Comparison of ENCODE assay signal across 30 mouse cellular contexts in the genomic region with DNA sequence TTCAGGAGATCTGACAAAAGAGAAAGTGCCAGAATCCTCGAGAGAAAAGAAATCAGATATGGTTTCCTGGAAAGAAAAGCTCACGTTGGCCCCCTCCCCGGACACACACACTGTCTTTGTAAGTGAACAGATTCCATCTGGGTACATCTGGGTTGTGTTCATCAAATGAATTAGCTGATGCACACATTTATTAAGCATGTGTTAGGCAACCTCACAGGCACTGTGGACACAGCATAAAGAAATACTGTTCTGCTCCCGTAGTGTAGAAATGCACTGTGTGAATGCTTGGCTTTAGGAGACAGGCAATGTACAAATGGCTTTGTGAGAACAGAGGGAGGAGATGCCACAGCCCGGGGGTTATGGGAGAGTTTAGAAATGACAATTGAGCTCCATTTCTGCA.
A peak's percentile ranks its signal among the peaks of the same experiment; 100 is the strongest.
DNase-seq lines count a peak whose midpoint lies in the region; ATAC-seq lines count a peak whose summit lies in the region.
"Had no signal": no experiment of that assay in that cellular context is flagged by ENCODE, and none has a peak within 500 bp of the region (broad histone marks: within the 10 kb centered on the region; RNA-seq: fewer than 3 reads in every experiment).

No protein-coding gene starts in this region.

- no peaks in the 10 kb centered on the region for H3K36me3 ChIP-seq in hindbrain, embryonic 11.5 days (ENCODE audit: control insufficient read depth, insufficient read depth, low read length)
- H3K36me3 ChIP-seq in hindbrain, embryonic 10.5 days: no peaks in the 10 kb centered on the region
- H3K36me3 ChIP-seq in midbrain, embryonic 10.5 days: no peaks in the 10 kb centered on the region
- no peaks in the 10 kb centered on the region for H3K36me3 ChIP-seq in midbrain, embryonic 15.5 days (replicated peaks)
- H3K36me3 ChIP-seq in midbrain, embryonic 14.5 days (ENCODE audit: control insufficient read depth, insufficient read depth, low read length): no peaks in the 10 kb centered on the region
- H3K36me3 ChIP-seq: embryonic facial prominence, embryonic 12.5 days; forebrain, embryonic 12.5 days; heart, embryonic 15.5 days; limb, embryonic 12.5 days; liver, embryonic 12.5 days had no signal

- H3K4me1 ChIP-seq in hindbrain, embryonic 11.5 days (replicated peaks; ENCODE audit: control insufficient read depth, insufficient read depth, low read length): no peaks in the 10 kb centered on the region
- peaks cover 19% of the 10 kb centered on the region for H3K4me1 ChIP-seq in hindbrain, embryonic 10.5 days (replicated peaks)
- peaks cover 8% of the 10 kb centered on the region for H3K4me1 ChIP-seq in midbrain, embryonic 10.5 days
- H3K4me1 ChIP-seq in midbrain, embryonic 15.5 days: no peaks in the 10 kb centered on the region
- 0 out of 2 replicates have a peak, but pooled peaks cover 11% of the 10 kb centered on the region for H3K4me1 ChIP-seq in midbrain, embryonic 14.5 days (ENCODE audit: control insufficient read depth, insufficient read depth, low read length)
- H3K4me1 ChIP-seq: embryonic facial prominence, embryonic 12.5 days; heart, embryonic 15.5 days; liver, embryonic 12.5 days had no signal

- H3K27me3 ChIP-seq in hindbrain, embryonic 11.5 days (ENCODE audit: control insufficient read depth, insufficient read depth, low read length): no peaks in the 10 kb centered on the region
- H3K27me3 ChIP-seq in hindbrain, embryonic 10.5 days (ENCODE audit: insufficient read depth, poor library complexity, severe bottlenecking): no peaks in the 10 kb centered on the region
- no peaks in the 10 kb centered on the region for H3K27me3 ChIP-seq in midbrain, embryonic 10.5 days (ENCODE audit: low read depth, poor library complexity, severe bottlenecking)
- H3K27me3 ChIP-seq in midbrain, embryonic 15.5 days (replicated peaks): no peaks in the 10 kb centered on the region
- H3K27me3 ChIP-seq in midbrain, embryonic 14.5 days (ENCODE audit: control insufficient read depth, insufficient read depth, low read length): no peaks in the 10 kb centered on the region
- H3K27me3 ChIP-seq: embryonic facial prominence, embryonic 12.5 days; forebrain, embryonic 12.5 days; heart, embryonic 15.5 days; limb, embryonic 12.5 days; liver, embryonic 12.5 days; Patski had no signal

- ATAC-seq in hindbrain, embryonic 11.5 days (ENCODE audit: low FRiP score): peak; percentile 67
- no peak for ATAC-seq in midbrain, embryonic 15.5 days (replicated peaks)
- ATAC-seq in midbrain, embryonic 14.5 days (ENCODE audit: low FRiP score, low TSS enrichment): no peak
- ATAC-seq: CD4-positive, CD25-positive, alpha-beta regulatory T cell, adult 4 months; intestine, postnatal 0 days; liver, embryonic 12.5 days; Patski had no signal

- intact Hi-C loops in heart, postnatal 14 days (cut with DNase I): no loop called here

- no peak for DNase-seq in hindbrain, embryonic 11.5 days (ENCODE audit: low spot score)
- no peak for DNase-seq in hindbrain, embryonic 10.5 days (ENCODE audit: low spot score)
- DNase-seq in midbrain, embryonic 10.5 days (ENCODE audit: low spot score): no peak
- DNase-seq in Muller cell, postnatal 12 days (ENCODE audit: inconsistent ontology term): peak; percentile 62
- DNase-seq in midbrain, embryonic 14.5 days: peak; percentile 30
- no peak for DNase-seq in heart, postnatal 14 days
- no peak for DNase-seq in cerebellum, adult 11-12 months
- DNase-seq: adrenal gland, postnatal 36 days; cerebellum, adult 11 months; cerebellum, postnatal 10 days; gastrocnemius, postnatal 36 days; kidney, postnatal 25 days; lung, adult 2 months; lung, postnatal 4 days; right cerebral cortex, adult 18-20 months; thymus, adult 2 months; thymus, postnatal 4 days had no signal

- no peaks in the 10 kb centered on the region for H3K9me3 ChIP-seq in hindbrain, embryonic 11.5 days (ENCODE audit: control insufficient read depth, low read length)
- H3K9me3 ChIP-seq in hindbrain, embryonic 10.5 days: no peaks in the 10 kb centered on the region
- no peaks in the 10 kb centered on the region for H3K9me3 ChIP-seq in midbrain, embryonic 10.5 days (replicated peaks)
- no peaks in the 10 kb centered on the region for H3K9me3 ChIP-seq in midbrain, embryonic 15.5 days
- H3K9me3 ChIP-seq in midbrain, embryonic 14.5 days (ENCODE audit: control insufficient read depth, low read length): no peaks in the 10 kb centered on the region
- H3K9me3 ChIP-seq: embryonic facial prominence, embryonic 12.5 days; forebrain, embryonic 12.5 days; heart, embryonic 15.5 days; limb, embryonic 12.5 days; liver, embryonic 12.5 days had no signal

- 0 out of 2 replicates have a peak overlapping the region, but pooled peaks have one; percentile 30 for H3K27ac ChIP-seq in hindbrain, embryonic 11.5 days (ENCODE audit: low read depth, low read length)
- H3K27ac ChIP-seq in hindbrain, embryonic 10.5 days: no peak overlapping the region
- peak overlapping the region; percentile 28; the same call in 1 of the 2 replicates for H3K27ac ChIP-seq in midbrain, embryonic 10.5 days (replicated peaks)
- H3K27ac ChIP-seq in midbrain, embryonic 15.5 days: no peak overlapping the region
- H3K27ac ChIP-seq in midbrain, embryonic 14.5 days (replicated peaks; ENCODE audit: low read depth, low read length): no peak overlapping the region
- H3K27ac ChIP-seq: embryonic facial prominence, embryonic 12.5 days; forebrain, embryonic 12.5 days; heart, embryonic 15.5 days; layer of hippocampus, adult 2 months; limb, embryonic 12.5 days; liver, embryonic 12.5 days; stomach, postnatal 0 days had no signal

- 53% methylated on average over 5 of the region's 5 CpGs for WGBS in hindbrain, embryonic 11.5 days
- WGBS in hindbrain, embryonic 10.5 days: 57% methylated on average over 5 of the region's 5 CpGs
- 82% methylated on average over 5 of the region's 5 CpGs for WGBS in midbrain, embryonic 10.5 days
- 42% methylated on average over 5 of the region's 5 CpGs for WGBS in midbrain, embryonic 15.5 days
- 42% methylated on average over 5 of the region's 5 CpGs for WGBS in midbrain, embryonic 14.5 days

- H3K4me3 ChIP-seq in hindbrain, embryonic 11.5 days (ENCODE audit: low read depth, low read length): no peak overlapping the region
- no peak overlapping the region for H3K4me3 ChIP-seq in hindbrain, embryonic 10.5 days
- H3K4me3 ChIP-seq in midbrain, embryonic 10.5 days: no peak overlapping the region
- no peak overlapping the region for H3K4me3 ChIP-seq in midbrain, embryonic 15.5 days
- no peak overlapping the region for H3K4me3 ChIP-seq in midbrain, embryonic 14.5 days (replicated peaks; ENCODE audit: low read depth, low read length)
- H3K4me3 ChIP-seq: embryonic facial prominence, embryonic 12.5 days; erythroblast, embryonic 14.5 days; forebrain, embryonic 12.5 days; heart, embryonic 15.5 days; layer of hippocampus, adult 2 months; limb, embryonic 12.5 days; liver, embryonic 12.5 days; myocyte had no signal

- no peak overlapping the region for H3K4me2 ChIP-seq in hindbrain, embryonic 11.5 days (replicated peaks; ENCODE audit: low read depth, low read length)
- no peak overlapping the region for H3K4me2 ChIP-seq in midbrain, embryonic 15.5 days
- H3K4me2 ChIP-seq in midbrain, embryonic 14.5 days (ENCODE audit: low read length): no peak overlapping the region
- H3K4me2 ChIP-seq: embryonic facial prominence, embryonic 12.5 days; forebrain, embryonic 12.5 days; heart, embryonic 15.5 days; limb, embryonic 12.5 days; liver, embryonic 12.5 days had no signal

- H3K9ac ChIP-seq in hindbrain, embryonic 11.5 days (ENCODE audit: low read depth, low read length): no peak overlapping the region
- no peak overlapping the region for H3K9ac ChIP-seq in midbrain, embryonic 15.5 days
- no peak overlapping the region for H3K9ac ChIP-seq in midbrain, embryonic 14.5 days (replicated peaks; ENCODE audit: low read length)
- H3K9ac ChIP-seq: embryonic facial prominence, embryonic 12.5 days; forebrain, embryonic 12.5 days; heart, embryonic 15.5 days; limb, embryonic 12.5 days; liver, embryonic 12.5 days had no signal

Comparison
In these comparisons a context has a peak if more than half of its experiments do, and no peak if none do; other contexts are left out.
1. DNase-seq: peak in Muller cell, postnatal 12 days (single experiment) and midbrain, embryonic 14.5 days (single experiment); none in hindbrain, embryonic 11.5 days (single experiment), hindbrain, embryonic 10.5 days (single experiment), midbrain, embryonic 10.5 days (single experiment), heart, postnatal 14 days (0 of 2) and cerebellum, adult 11-12 months (single experiment).
2. H3K27ac ChIP-seq: peak in hindbrain, embryonic 11.5 days (single experiment) and midbrain, embryonic 10.5 days (single experiment); none in hindbrain, embryonic 10.5 days (single experiment), midbrain, embryonic 15.5 days (single experiment) and midbrain, embryonic 14.5 days (single experiment).